Mouse (Mus musculus): Measurements from ENCODE around the gene Pogz. TPM values are rescaled to one million over a fixed set of nuclear protein-coding genes. Genes with fewer than 3 reads are reported as not detected.
"Not testable (repeated sequence)": the region's sequence is repeated elsewhere in the genome, so short reads cannot be mapped to it uniquely, and the experiment has no call there.

Gene Pogz
- total RNA-seq, 2 experiments from 2014 or later = 12.1 to 28.8 TPM

GRCm38 (mm10) chr3:94911050-94911693, 73.8 kb downstream of the Pogz start:
- no peak for ATAC-seq (ENCODE audit: poor library complexity, severe bottlenecking)

- no peak for ATAC-seq (ENCODE audit: poor library complexity, severe bottlenecking)
Observed at GRCm38 (mm10) chr3:94913801-94914200, 76.4 kb downstream of the Pogz start.

GRCm38 (mm10) chr3:94915903-94916741, 78.8 kb downstream of the Pogz start:
- ATAC-seq (ENCODE audit: poor library complexity, severe bottlenecking) = peak; percentile 64

- no peak for ATAC-seq (ENCODE audit: poor library complexity, severe bottlenecking)
Observed at GRCm38 (mm10) chr3:94917816-94918361, 80.5 kb downstream of the Pogz start.

GRCm38 (mm10) chr3:94918845-94919244, 81.5 kb downstream of the Pogz start:
- ATAC-seq (ENCODE audit: poor library complexity, severe bottlenecking) = no peak

GRCm38 (mm10) chr3:94921104-94921503, 83.7 kb downstream of the Pogz start:
- no peak for ATAC-seq (ENCODE audit: poor library complexity, severe bottlenecking)

GRCm38 (mm10) chr3:94922333-94922732, 85.0 kb downstream of the Pogz start:
- ATAC-seq (ENCODE audit: poor library complexity, severe bottlenecking) = no peak

- ATAC-seq (ENCODE audit: poor library complexity, severe bottlenecking) = no peak
Observed at GRCm38 (mm10) chr3:94924688-94925087, 87.3 kb downstream of the Pogz start.

- peak; percentile 38 for ATAC-seq (ENCODE audit: poor library complexity, severe bottlenecking)
Observed at GRCm38 (mm10) chr3:94926301-94926736, 89.0 kb downstream of the Pogz start.

- ATAC-seq (ENCODE audit: poor library complexity, severe bottlenecking) = not testable (repeated sequence)
Observed at GRCm38 (mm10) chr3:94928979-94929378, 91.6 kb downstream of the Pogz start.

GRCm38 (mm10) chr3:94930386-94931266, 93.3 kb downstream of the Pogz start:
- not testable (repeated sequence) for ATAC-seq (ENCODE audit: poor library complexity, severe bottlenecking)

- ATAC-seq (ENCODE audit: poor library complexity, severe bottlenecking) = not testable (repeated sequence)
Observed at GRCm38 (mm10) chr3:94931427-94932082, 94.2 kb downstream of the Pogz start.

Other genes with a start within 250 kb of the Pogz start
- gene Gm10972, start 194.5 kb upstream of the Pogz start, total RNA-seq (2015) = not detected in 2 replicates
- not detected in 2 replicates for gene Gm10972, start 194.5 kb upstream of the Pogz start, total RNA-seq (2017)
- gene Tuft1, start 178.7 kb upstream of the Pogz start, total RNA-seq (2015) = 0.80 and 1.1 TPM in 2 replicates
- 0.85 and 2.1 TPM in 2 replicates for gene Tuft1, start 178.7 kb upstream of the Pogz start, total RNA-seq (2017)
- gene Selenbp2, start 144.0 kb upstream of the Pogz start, total RNA-seq (2015) = not detected in 2 replicates
- gene Selenbp2, start 144.0 kb upstream of the Pogz start, total RNA-seq (2017) = not detected in 2 replicates
- not detected in 2 replicates for gene Cgn, start 51.1 kb upstream of the Pogz start, total RNA-seq (2015)
- not detected in 2 replicates for gene Cgn, start 51.1 kb upstream of the Pogz start, total RNA-seq (2017)
- gene Psmb4, start 49.4 kb downstream of the Pogz start, total RNA-seq (2015) = 344 and 379 TPM in 2 replicates
- gene Psmb4, start 49.4 kb downstream of the Pogz start, total RNA-seq (2017) = 179 and 223 TPM in 2 replicates
- 22.8 and 26.8 TPM in 2 replicates for gene Selenbp1, start 95.5 kb downstream of the Pogz start, total RNA-seq (2015)
- 25.2 and 27.9 TPM in 2 replicates for gene Selenbp1, start 95.5 kb downstream of the Pogz start, total RNA-seq (2017)
- 7.0 and 9.1 TPM in 2 replicates for gene Rfx5, start 116.5 kb downstream of the Pogz start, total RNA-seq (2015)
- 8.7 and 10.2 TPM in 2 replicates for gene Rfx5, start 116.5 kb downstream of the Pogz start, total RNA-seq (2017)
- 22.2 and 31.4 TPM in 2 replicates for gene Pi4kb, start 137.2 kb downstream of the Pogz start, total RNA-seq (2015)
- gene Pi4kb, start 137.2 kb downstream of the Pogz start, total RNA-seq (2017) = 17.9 and 21.4 TPM in 2 replicates
- 10.0 and 15.7 TPM in 2 replicates for gene Zfp687, start 177.9 kb downstream of the Pogz start, total RNA-seq (2015)
- 11.7 and 39.5 TPM in 2 replicates for gene Zfp687, start 177.9 kb downstream of the Pogz start, total RNA-seq (2017)
- 80.0 and 91.9 TPM in 2 replicates for gene Psmd4, start 205.0 kb downstream of the Pogz start, total RNA-seq (2015)
- gene Psmd4, start 205.0 kb downstream of the Pogz start, total RNA-seq (2017) = 224 and 226 TPM in 2 replicates